Mouse (Mus musculus) CD4-positive, CD25-positive, alpha-beta regulatory T cell (primary cell): ENCODE measurements around the gene Cenpc1. TPM values are rescaled to one million over a fixed set of nuclear protein-coding genes. Genes with fewer than 3 reads are reported as not detected.

Experiments used
- polyA plus RNA-seq: library from polyadenylated mRNA; unstranded; fragments of 100-300 nt; shearing (Covaris generic); gene quantifications from one replicate; pipeline ENCODE4 v1.2.1, GENCODE M21; 2017

The Cenpc1 gene
- 16.7 TPM for polyA plus RNA-seq

DNA sequence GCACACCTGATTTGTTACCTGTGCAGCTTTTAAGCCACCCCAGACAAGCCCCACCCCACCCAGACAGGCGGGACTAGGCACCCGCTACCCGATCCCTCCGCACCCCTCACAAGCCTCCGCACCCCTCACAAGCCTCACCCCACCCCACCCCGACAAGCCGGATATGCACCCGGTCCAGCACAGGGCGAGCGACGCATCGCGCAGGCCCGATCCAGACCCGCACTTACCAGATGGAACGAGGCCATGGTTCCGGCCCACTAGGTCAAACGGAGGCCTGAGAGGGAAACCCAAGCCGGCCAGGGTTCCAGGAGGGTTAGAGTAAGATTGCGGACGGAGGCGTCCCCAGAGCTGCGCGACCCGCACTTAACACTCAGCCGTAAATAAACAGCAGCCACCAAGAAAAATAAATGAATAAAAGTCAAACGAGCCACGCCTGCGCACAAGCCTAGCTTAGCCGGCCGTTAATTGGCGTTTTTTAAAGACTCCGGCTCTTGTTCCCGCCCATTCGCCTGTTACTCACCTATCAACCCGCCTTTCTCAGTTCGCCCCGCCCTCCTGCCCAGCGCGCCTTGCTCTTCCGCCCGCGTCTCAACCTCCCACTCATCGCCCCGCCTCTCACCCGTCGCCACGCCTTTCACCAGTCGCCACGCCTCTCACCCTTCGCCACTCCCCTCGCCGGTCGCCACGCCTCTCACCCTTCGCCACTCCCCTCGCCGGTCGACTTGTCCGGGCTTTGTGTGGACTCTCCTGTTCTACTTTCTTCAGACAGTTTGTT lies at the start of gene Cenpc1:
Gene Cenpc1 (minus strand): TSS at position 483 of the 775 bp plus-strand sequence.

DNA sequence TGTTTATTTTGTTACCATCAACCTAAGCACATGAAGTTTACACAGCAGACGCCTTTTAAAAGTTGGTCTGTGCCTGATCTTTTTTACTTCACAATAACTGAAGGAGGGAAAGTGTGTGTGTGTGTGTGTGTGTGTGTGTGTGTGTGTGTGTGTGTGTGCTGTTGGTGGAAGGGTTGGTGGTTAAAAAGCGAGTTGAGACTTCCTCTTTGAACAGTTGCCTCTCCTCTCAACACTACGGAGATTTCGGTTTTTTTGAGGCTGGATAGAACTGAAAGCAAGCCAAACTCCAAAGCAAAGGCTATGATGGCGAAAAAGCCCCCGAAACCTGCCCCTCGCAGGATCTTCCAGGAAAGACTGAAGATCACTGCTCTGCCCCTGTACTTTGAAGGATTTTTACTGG lies 6.2 kb upstream of the Cenpc1 start, which contains the start of gene Stap1:
Gene Stap1 (plus strand): TSS at position 209 of the 400 bp plus-strand sequence.

Other genes starting within 250 kb of the Cenpc1 start
- 76.6 TPM for gene Stap1, start 6.2 kb upstream of the Cenpc1 start, polyA plus RNA-seq
- gene Uba6, start 107.2 kb upstream of the Cenpc1 start, polyA plus RNA-seq, result 17.6 TPM
- gene Gnrhr, start 132.3 kb upstream of the Cenpc1 start, polyA plus RNA-seq, result not detected
- gene Tmprss11c, start 223.7 kb upstream of the Cenpc1 start, polyA plus RNA-seq, result not detected